Mouse (Mus musculus) G1E (cell line): Measurements from ENCODE around the gene Lefty1.

Experiments used
- CTCF ChIP-seq: IDR thresholded peaks from 2 replicates; pipeline ENCODE4 v1.5.1; 2012; ENCODE audit warnings: low read depth, low read length, inconsistent platforms, mixed read lengths
- GATA1 ChIP-seq: IDR thresholded peaks from 2 replicates; pipeline ENCODE4 v1.6.1; 2012; ENCODE audit warnings: borderline replicate concordance, low read length, inconsistent platforms, mixed read lengths
- POLR2AphosphoS5 ChIP-seq: IDR thresholded peaks from 2 replicates; pipeline ENCODE4 v1.6.1; 2012; ENCODE audit warnings: low read depth, low read length, inconsistent platforms; ENCODE audit not compliant: insufficient replicate concordance

GRCm38 (mm10) chr1:180904815-180905080 is 30.1 kb upstream of the Lefty1 start:
- TF ChIP-seq CTCF (no peak), POLR2AphosphoS5 (no peak), GATA1 (no peak)
